Mouse (Mus musculus): ENCODE measurements around the gene L2hgdh. TPM values are rescaled to one million over a fixed set of nuclear protein-coding genes. Genes with fewer than 3 reads are reported as not detected.
A peak's percentile ranks its signal among the peaks of the same experiment; 100 is the strongest.

L2hgdh gene
- polyA plus RNA-seq, 1 experiment: 6.8 TPM

GRCm38 (mm10) chr12:69760014-69760413 is 35.3 kb upstream of the L2hgdh start:
- TF ChIP-seq POLR2A (IDR thresholded peaks at IDR 0.05; ENCODE audit: borderline replicate concordance, control insufficient read depth, low read depth, low read length) (no peak), CTCF (IDR thresholded peaks at IDR 0.05; ENCODE audit: control insufficient read depth, insufficient read depth, low read length) (no peak)
- Histone ChIP-seq H3K4me3 (replicated peaks; ENCODE audit: control insufficient read depth, low read depth, low read length) (no peak overlapping the region), H3K27ac (ENCODE audit: control insufficient read depth, insufficient read depth, low read depth, low read length, poor library complexity) (peak overlapping the region; percentile 78), H3K4me1 (ENCODE audit: control insufficient read depth, insufficient read depth, low read length) (no peaks in the 10 kb centered on the region; the same call in 1 of the 2 replicates)
- 65% methylated on average over 6 of the region's 6 CpGs for WGBS

- whole genome bisulfite sequencing: 46% methylated on average over 7 of the region's 7 CpGs
- TF ChIP-seq POLR2A (IDR thresholded peaks at IDR 0.05; ENCODE audit: borderline replicate concordance, control insufficient read depth, low read depth, low read length): no peak
- no peak for TF ChIP-seq CTCF (IDR thresholded peaks at IDR 0.05; ENCODE audit: control insufficient read depth, insufficient read depth, low read length)
- H3K4me3 ChIP-seq (replicated peaks; ENCODE audit: control insufficient read depth, low read depth, low read length): no peak overlapping the region
- H3K27ac ChIP-seq (ENCODE audit: control insufficient read depth, insufficient read depth, low read depth, low read length, poor library complexity): peak overlapping the region; percentile 72
- no peaks in the 10 kb centered on the region; the same call in 1 of the 2 replicates for H3K4me1 ChIP-seq (ENCODE audit: control insufficient read depth, insufficient read depth, low read length)
Observed at GRCm38 (mm10) chr12:69759267-69759885, 34.7 kb upstream of the L2hgdh start.

DNA sequence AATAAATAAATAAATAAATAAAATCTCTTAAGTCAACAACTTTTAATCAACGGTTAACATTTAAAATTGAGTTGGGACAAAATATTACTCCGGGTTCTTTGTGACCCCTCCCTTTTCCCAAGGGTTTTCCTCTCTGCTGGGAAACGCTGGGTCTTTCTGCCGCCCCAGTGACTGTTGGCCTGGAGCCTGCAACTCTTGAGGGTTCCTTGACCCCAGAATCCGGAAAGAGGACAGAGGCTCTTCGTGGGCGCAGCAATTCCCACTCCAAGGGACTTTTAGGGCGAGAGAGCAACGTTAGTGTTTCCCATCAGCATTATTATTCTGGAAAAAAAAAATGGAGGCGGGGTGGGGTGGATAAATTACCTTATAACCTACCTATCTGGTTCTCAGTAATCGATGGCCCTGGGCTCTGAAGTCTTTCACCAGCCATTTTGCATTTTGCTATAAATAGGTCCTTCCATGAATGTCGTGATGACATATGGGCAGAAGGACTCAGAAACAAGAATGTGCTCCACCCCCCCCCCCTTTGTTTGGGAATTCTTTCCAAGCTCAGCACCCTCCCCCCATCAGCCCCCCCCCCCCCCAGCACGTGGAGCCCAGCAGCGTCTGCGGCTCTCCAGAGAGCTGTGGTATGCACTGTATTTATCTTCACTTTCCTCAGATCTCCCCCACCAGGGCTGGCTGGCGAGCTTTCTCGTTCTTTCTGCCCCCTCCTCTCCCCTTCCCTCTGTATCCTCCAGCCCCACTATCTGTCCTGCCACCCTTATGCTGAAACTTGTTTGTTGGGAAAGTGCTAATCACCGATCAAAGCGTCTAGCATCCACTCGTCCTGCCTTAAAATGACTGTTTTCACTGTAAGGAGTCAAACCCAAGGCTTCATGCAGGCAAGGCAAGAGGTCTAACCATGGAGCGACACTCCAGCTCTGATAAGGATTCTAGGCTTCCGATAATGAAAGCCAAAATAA is 33.8 kb upstream of the L2hgdh start:
- WGBS: 17% methylated on average over 22 of the region's 22 CpGs
- TF ChIP-seq CTCF (IDR thresholded peaks at IDR 0.05; ENCODE audit: control insufficient read depth, insufficient read depth, low read length) (no peak), POLR2A (IDR thresholded peaks at IDR 0.05; ENCODE audit: borderline replicate concordance, control insufficient read depth, low read depth, low read length) (no peak)
- no peak overlapping the region for H3K4me3 ChIP-seq (replicated peaks; ENCODE audit: control insufficient read depth, low read depth, low read length)
- peak overlapping the region; percentile 91 for H3K27ac ChIP-seq (ENCODE audit: control insufficient read depth, insufficient read depth, low read depth, low read length, poor library complexity)
- H3K4me1 ChIP-seq (ENCODE audit: control insufficient read depth, insufficient read depth, low read length): no peaks in the 10 kb centered on the region; the same call in 1 of the 2 replicates

GRCm38 (mm10) chr12:69757418-69758141 is 32.9 kb upstream of the L2hgdh start:
- peak overlapping the region; percentile 22 for H3K4me3 ChIP-seq (replicated peaks; ENCODE audit: control insufficient read depth, low read depth, low read length)
- 13% methylated on average over 22 of the region's 22 CpGs for WGBS
- H3K4me1 ChIP-seq (ENCODE audit: control insufficient read depth, insufficient read depth, low read length): no peaks in the 10 kb centered on the region; the same call in 1 of the 2 replicates
- TF ChIP-seq POLR2A (IDR thresholded peaks at IDR 0.05; ENCODE audit: borderline replicate concordance, control insufficient read depth, low read depth, low read length): peak; percentile 61; the same call in 1 of the 2 replicates
- TF ChIP-seq CTCF (IDR thresholded peaks at IDR 0.05; ENCODE audit: control insufficient read depth, insufficient read depth, low read length): peak; percentile 90
- H3K27ac ChIP-seq (ENCODE audit: control insufficient read depth, insufficient read depth, low read depth, low read length, poor library complexity): peak overlapping the region; percentile 87

- Histone ChIP-seq H3K27ac (ENCODE audit: control insufficient read depth, insufficient read depth, low read depth, low read length, poor library complexity) (no peak overlapping the region; the same call in 1 of the 2 replicates), H3K4me1 (ENCODE audit: control insufficient read depth, insufficient read depth, low read length) (no peaks in the 10 kb centered on the region; the same call in 1 of the 2 replicates), H3K4me3 (replicated peaks; ENCODE audit: control insufficient read depth, low read depth, low read length) (no peak overlapping the region)
- 78% methylated on average over 5 of the region's 5 CpGs for WGBS
- TF ChIP-seq CTCF (IDR thresholded peaks at IDR 0.05; ENCODE audit: control insufficient read depth, insufficient read depth, low read length): no peak
- no peak for TF ChIP-seq POLR2A (IDR thresholded peaks at IDR 0.05; ENCODE audit: borderline replicate concordance, control insufficient read depth, low read depth, low read length)
Observed at GRCm38 (mm10) chr12:69756015-69756414, 31.3 kb upstream of the L2hgdh start.

DNA sequence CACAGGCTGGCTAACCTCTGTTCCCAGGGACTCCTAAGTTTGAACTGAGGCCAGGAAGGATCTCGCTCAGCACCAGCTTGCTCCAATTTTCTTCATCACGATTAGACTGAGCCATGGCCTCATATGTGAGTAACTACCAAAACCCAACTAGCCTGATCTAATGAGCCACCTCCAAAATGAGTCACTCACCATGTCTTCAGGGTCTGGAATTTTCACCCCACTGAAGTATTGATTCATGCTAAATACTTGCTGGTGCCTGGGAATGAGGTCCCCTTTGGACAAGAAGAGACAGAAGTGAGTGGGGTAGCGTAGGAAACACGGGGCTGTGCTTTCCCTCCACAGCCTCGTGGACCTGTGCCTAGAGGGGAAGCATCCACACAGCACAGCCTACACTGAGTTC is 29.3 kb upstream of the L2hgdh start:
- H3K4me1 ChIP-seq (ENCODE audit: control insufficient read depth, insufficient read depth, low read length): no peaks in the 10 kb centered on the region; the same call in 1 of the 2 replicates
- no peak overlapping the region for H3K4me3 ChIP-seq (replicated peaks; ENCODE audit: control insufficient read depth, low read depth, low read length)
- WGBS: 80% methylated on average over 5 of the region's 5 CpGs

DNA sequence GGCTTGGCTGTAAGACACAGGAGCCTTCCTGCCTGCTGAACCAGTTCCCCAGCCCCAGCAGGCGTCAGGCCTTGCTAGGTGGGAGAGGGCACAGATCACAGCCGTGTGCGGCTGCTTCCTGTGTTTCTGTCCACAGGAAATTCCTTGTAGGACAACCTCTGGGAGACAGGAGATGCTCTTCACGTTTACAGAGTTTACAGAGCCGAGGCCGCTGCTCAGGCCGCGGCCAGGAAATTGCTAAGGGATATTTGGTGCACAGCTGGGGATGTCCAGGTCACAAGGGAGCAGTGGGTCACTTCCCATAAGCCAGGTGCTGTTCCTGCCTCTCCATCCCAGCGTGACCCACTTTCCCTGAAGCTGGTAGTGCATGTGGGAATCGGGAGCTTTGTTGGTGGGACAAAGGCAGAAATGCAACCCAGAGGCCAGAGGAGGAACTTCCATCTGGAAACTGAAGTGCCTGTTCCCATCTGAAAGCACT is 27.2 kb upstream of the L2hgdh start:
- Histone ChIP-seq H3K4me3 (replicated peaks; ENCODE audit: control insufficient read depth, low read depth, low read length) (no peak overlapping the region), H3K4me1 (ENCODE audit: control insufficient read depth, insufficient read depth, low read length) (no peaks in the 10 kb centered on the region; the same call in 1 of the 2 replicates), H3K27ac (ENCODE audit: control insufficient read depth, insufficient read depth, low read depth, low read length, poor library complexity) (no peak overlapping the region)
- TF ChIP-seq CTCF (IDR thresholded peaks at IDR 0.05; ENCODE audit: control insufficient read depth, insufficient read depth, low read length) (no peak), POLR2A (IDR thresholded peaks at IDR 0.05; ENCODE audit: borderline replicate concordance, control insufficient read depth, low read depth, low read length) (no peak)
- WGBS: 58% methylated on average over 10 of the region's 10 CpGs

More for the DNA sequence above, 29.3 kb upstream of the L2hgdh start:
- TF ChIP-seq POLR2A (IDR thresholded peaks at IDR 0.05; ENCODE audit: borderline replicate concordance, control insufficient read depth, low read depth, low read length) (no peak), CTCF (IDR thresholded peaks at IDR 0.05; ENCODE audit: control insufficient read depth, insufficient read depth, low read length) (no peak)
- H3K27ac ChIP-seq (ENCODE audit: control insufficient read depth, insufficient read depth, low read depth, low read length, poor library complexity): no peak overlapping the region

Data from bone marrow, adult 2 months (tissue).